Mouse (Mus musculus): Measurements from ENCODE around the gene Gen1.

The Gen1 gene

DNA sequence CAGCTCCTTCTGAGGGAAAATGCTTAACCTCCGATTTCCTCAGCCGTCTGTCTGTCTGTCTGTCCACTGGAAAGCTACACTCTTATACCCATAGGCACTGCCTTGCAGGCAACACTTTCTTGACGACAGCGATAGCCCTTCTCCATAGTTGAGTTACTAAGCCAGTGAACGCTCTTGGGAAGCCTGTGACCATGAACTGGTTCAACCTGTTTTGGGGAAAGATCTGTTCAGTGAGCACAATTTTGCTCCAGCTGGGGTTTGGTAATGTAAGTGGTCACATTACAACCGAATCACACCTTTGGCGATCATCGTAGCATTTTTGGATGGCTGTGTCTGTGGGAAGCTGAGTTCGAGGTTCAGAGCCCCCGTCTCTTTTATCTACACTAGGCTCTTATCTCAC, 42.5 kb downstream of the Gen1 start:
- DNase-seq: no peak

DNA sequence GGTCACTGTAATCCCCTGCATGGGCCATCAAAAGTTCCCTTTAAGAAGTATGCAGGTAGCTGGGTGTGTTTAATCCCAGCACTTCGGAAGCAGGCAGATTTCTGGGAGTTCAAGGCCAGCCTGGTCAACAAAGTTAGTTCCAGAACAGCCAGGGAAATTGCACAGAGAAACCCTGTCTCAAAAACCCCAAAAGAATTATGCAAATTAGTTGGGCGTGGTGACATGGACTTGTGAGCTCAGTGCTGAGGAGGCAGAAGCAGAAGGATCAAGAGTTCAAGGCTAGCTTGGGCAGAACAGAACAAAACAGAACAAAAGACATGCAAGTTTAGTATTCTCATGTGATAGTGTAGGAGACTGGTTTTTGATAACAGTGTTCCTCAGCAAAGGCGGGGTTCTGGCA, 43.0 kb downstream of the Gen1 start:
- DNase-seq: no peak

DNA sequence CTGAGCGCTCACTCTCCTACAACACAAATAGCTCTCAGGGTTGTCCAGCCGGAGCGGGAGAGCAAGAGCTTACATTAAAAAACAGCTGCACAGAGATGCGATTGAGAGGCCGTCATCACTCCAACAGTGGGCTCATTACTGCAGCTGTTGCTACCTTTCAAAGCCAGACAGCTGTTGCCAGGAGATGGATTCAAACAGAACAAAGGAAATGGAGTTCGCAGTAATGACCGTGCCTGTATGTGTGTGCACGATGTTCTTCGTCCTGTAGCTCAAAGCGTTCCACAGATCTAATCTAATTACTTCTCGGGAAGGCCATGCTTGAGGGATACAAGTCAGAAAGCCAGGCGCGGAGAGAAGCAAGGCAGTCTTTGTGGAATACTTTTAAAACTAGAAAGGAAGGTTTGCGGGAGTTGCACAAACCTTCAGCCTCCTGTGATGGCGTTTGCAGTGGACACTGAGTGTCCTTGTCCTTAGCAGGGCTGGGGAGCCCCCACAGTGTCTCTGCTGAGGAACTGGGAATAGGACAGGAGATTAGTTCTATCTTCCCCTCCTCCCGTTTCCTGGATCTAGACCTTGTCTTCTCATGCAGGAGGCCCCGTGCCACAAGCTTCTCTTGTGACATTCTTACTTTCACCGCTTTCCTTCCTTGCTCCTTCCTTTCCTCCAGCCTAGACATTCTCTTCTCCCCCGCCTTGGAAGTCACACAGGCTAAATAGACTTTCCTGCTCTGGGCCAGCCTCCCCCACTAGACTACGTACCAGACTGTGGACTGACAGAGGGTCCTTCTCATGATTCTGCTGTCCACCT, 43.9 kb downstream of the Gen1 start:
- no peak for DNase-seq

DNA sequence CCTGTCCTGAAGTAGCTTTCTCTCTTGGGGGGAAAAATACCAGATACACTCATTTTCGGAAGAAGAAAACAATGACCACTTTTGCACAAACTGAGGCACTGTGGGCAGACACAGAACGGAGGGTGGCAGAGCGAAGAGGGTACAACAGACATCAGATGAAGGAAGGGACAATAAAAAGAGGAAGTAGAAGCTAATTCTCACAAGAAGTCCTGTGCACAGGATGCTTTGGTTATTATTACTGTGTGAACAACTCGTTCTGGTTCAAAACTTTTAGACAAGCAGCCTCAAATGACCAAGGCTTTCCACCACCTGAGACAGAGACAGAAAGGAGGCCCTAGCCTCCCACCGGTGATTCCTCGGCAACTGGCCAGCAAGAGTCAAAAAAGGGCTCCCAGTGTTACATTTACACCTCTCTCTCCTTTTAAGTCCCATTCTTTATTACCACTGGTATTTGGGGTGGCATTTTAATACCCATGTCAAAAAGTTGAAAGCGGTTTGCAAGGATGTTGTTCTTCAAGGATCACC, 47.8 kb downstream of the Gen1 start:
- DNase-seq: no peak

DNA sequence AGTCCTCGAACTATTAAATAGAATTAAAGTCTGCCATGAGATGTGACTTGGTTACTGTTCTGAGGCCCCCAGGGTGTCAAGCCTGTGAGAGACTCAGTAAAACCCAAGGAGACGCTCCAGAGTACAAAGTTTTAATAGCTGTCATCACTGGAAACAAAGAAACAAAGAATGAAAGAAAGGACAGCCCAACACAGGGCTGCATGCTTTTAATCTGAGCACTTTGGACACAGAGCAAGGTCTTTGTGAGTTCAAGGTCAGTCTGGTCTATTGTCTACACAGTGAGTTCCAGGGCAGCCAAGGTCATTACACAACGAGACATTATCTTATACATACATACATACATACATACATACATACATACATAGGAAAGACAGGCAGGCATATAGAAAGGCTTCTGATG, 49.1 kb downstream of the Gen1 start:
- no peak for DNase-seq

DNA sequence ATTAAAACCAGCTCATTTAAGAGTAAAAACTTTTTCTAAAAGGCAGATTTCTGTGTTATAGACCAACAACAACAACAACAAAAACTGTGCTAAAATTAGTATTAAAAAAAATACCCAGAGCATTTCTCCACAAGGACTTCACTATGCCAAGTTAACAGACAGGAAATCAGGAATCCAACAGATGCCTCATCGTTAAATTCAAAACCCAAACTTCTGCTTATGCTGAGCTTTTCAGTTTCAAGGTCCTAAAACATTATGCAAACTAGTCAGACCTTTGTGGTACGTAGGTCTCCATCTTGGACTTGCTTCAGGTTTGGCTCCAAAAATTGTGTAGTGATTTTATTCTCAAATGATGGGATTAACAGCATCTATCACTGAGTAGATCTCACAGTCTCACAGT, 50.0 kb downstream of the Gen1 start:
- DNase-seq: no peak

DNA sequence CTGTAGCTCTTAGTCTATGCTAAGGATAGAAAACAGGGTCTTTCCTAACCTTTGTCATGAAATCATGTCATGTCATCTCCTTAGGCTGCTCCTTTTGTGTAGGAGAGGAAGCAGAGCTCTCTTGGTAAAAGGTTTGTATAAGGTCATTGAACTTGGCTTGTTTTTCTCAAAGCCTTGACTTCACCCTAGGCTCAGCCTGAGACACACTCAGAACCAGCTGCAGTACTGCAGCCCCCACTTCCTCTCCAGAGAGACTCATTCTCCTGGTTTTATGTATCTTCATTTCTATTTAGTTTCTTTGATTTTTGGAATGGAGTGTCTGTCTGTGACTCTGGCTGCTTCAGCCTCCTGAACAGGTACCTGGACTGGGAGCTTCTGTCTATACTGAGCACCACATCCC, 50.8 kb downstream of the Gen1 start:
- no peak for DNase-seq

DNA sequence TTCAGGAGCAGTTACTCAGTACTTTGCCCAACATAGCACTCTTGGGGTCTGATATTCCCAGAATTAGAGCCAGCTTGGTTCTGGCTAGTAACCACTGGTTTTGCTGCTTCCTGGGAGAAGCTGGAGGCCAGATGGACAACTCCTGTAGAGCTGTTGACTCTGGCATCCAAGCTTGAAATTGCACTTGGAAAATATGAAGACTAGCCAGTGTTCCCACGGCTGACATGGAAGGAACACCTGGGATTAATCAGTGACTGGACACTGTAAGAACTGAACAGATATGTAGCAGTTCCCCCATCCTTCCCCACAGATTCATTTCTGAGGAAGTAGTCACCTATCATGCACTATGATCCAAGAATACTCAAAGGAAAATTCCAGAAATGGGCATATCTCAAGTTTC, 52.7 kb downstream of the Gen1 start:
- no peak for DNase-seq

DNA sequence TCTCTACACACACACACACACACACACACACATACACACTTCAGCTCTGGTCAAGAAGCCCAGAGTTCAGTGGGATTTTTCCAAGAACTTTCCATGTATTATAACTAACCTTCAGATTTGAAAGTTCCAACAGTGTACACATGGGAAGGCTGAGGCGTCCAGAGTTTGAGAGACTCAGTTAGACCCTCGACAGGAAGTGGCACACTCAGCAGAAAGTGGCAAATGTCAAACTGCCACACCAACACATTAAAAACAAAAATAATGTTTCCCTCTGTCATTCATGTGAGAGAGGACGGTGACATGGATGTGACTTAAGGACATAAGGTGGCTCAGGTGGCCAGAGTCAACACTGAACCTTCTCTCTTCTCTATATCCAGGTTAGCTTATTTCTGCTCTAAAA, 55.2 kb downstream of the Gen1 start:
- no peak for DNase-seq

DNA sequence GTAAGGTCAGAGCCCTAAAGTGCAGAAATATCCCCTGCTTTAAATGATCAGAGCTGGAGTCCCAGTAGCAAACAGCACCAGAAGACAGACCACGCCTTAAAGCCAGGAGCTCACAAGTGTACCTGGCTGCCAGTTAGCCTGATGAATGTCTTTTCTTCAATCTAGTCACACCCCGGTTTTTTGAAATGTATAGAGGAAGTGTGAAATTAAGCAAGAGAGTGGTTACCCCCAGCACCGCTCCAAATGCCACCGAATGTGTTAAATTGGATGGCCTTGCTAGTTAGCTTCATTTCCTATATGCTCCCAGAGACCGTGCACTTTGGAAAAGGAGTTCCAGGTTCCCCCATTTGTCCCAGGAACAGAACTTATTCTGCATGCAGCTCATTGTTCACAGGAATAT, 56.0 kb downstream of the Gen1 start:
- no peak for DNase-seq

DNA sequence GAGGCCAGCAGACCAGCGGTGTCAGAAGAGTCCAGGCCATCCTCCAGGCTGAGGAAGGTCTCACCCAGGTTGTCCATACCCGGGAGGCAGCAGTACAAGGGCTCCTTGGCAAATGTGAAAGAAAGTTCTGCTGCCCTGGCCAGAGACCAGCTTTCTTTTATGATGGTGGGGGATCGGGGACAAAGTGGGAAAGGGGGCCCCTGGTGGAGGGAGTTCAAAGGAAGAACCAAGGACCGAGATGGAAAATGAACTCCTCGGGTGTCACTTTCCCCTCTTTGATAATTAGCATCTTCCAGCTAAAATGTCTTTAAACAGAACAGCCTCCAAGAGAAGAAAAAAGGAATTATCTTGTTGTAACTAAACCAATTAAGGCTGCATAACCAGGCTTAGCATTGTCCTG, 56.7 kb downstream of the Gen1 start, which contains the start of gene Msgn1:
Gene Msgn1 (minus strand): TSS at position 101 of the 400 bp plus-strand sequence.
- DNase-seq: no peak

DNA sequence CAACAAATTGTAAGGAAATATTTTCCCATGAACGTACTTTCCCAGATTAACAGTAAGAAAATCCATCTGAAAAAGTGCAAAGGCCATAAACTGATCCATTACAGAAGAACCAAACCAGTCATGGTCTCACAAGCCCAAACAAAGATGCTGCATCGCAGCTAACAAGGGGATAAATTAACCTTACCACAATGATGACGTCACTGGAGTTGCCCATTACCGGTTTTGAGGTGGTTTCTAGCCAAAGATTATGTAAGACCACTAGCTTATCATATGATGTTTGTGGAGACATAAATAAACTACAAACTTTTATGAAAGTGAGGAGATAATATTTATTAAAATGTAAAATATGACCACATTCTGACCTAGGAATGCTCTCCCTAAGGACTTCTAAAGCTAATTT, 59.3 kb downstream of the Gen1 start:
- DNase-seq: no peak

DNA sequence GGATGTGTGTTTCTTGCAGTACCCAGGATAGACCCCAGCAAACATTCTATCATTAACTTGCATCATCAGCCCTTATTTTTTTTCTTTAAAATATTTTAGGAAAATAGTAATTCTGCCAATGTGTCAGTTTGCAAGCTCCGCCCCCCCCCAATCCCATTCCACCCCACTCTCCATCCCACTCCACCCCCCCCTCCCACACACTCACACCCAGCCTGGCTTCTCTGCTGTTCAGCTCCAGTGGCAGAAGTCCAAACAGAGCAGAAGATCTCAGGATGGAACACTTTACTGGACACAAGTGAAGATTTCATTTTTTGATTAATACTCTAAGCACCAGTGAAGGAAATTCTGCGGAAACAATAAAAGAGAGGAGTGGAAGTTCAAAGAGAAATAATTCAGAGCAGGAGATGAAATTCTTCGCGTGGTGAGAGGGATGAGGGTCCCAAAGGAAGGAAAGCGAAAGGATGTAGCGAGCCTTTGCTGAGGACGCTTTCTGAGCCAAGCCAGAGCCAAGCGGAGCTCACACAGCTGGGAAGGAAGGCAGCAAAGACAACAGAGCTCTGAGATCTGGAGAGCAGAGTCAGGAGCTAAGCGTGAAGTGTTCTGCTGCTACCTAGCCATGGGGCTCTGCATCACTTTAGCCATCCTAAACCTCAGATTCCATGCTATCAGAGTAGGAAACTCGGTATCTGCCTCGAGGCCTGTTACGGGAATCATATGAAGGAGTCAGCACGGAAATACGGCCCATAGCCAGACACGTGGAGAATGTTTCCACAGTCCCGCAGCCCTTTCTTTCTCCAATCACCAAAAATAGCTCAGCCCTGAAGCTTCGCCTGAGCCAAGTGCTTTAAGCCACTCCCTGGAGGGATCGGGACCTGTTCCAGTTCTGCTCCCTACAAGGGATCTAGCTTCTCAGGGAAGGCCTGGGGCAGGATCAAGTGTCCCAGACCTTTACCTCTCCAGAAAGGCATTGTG, 61.6 kb downstream of the Gen1 start:
- peak; percentile 39 to 40 for DNase-seq

DNA sequence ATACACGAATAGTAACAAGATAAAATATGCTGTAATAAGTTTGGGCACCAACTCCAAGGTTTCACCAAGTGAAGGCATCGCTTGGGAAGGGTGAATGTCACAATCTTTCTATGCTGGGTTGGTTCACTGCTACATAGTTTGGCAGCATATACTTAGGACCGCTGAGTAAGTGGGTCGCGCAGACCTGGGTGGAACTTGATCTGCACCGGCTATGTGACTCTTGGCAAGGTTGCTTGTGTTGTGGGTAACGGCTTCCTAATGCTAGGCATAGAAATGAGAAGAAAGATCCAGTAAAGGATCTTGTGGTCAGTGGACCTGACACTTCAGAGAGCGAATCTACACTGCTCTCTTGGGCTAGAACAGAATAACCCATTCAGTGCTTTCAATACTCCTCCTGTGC, 63.1 kb downstream of the Gen1 start:
- DNase-seq: no peak

DNA sequence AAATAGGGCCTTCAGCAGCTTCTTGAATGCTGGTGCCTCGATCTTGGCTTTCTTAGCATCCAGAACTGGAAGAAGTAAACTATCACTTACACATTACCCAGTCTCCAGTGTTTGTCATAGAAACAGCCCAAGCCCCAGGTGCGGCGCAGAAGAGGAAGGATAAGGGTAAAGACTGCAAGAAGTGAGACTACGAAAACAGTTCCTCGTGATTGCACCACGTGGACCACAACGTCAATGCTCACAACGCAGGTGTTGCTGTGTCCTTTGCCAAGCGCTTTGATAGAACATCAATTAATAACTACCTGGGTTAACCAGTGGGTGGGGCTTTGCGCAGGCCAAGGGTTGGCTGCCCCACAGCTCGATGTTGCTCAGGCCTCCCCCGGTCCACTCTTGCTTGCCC, 64.9 kb downstream of the Gen1 start:
- DNase-seq: no peak

DNA sequence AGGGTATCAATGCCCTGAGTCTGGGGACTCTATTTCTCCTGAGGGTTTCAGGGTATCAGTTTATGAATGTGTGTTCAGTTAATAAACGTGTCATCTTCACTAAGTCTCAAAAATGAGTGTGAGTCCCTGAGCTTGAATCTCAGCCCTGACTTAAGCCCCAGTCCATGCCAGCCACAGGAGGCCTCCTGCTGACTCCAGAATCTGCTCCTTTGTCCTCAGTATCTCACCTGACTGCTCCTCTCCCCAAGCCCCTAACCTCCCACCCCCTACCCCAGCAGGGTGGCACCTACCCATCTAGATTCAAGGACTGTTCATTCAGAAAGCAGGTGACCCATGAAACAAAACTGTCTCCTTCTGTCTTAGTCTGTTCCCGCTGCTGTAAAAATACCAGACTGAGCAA, 67.0 kb downstream of the Gen1 start:
- no peak for DNase-seq

DNA sequence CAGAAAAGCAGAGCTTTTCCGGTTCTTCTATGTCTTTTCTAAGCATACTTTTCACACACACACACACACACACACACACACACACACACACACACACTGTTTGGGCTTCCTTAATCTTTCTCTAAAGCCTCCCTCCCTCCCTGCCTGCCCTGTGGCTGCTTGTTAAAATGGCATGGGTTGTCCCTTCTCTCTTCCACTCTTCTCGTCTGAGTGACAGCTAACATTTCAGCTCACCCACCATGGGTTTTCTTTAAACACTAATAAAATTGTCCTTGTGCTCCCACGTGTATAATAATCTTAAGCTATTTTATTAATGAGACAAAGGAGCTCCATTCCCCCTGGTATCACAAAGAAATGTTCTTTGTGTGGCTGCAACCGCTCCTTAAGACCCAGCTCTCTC, 67.6 kb downstream of the Gen1 start:
- DNase-seq: no peak

DNA sequence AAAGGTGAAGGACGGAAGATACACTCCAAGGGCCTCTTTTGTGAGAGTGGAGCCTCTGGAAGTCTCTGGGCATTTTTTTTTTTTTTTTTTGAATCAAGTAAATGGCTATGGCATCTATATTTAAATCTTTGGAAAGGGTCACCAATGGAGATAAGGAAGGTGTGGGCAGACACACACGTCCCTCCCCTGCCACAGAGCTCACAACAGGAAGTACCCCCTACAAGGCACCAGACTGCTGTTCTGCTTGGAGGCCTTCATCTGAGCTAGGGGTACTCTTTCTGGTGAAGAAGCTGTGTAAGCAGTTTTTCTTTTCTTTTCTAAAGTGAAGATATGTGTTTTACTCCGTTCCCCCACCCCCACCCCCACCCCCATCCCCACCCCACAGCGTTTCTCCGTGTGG, 68.8 kb downstream of the Gen1 start:
- no peak for DNase-seq

DNA sequence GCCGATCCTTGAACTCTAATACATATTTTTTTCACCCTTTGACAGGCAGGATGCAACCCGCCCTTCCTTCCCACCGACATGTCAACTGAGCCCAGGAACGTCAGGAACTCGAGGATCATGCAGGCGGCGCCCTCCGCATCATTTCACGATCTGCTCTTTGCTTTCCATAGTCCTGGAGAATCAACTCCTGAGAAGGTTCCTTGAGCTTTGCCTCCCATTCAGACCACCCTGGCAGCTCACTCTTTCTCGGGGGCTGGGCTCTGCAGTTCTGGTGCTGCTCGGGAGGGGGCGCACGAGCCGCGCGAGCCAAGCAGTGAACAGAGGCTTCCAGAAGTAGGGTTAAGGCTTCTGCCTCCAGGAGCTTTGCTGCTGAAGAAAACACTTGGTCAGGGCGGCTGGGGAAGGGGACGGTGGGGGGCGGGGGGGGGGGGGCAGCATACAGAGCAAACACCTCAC, 69.4 kb downstream of the Gen1 start:
- DNase-seq: peak; percentile 60 to 64

DNA sequence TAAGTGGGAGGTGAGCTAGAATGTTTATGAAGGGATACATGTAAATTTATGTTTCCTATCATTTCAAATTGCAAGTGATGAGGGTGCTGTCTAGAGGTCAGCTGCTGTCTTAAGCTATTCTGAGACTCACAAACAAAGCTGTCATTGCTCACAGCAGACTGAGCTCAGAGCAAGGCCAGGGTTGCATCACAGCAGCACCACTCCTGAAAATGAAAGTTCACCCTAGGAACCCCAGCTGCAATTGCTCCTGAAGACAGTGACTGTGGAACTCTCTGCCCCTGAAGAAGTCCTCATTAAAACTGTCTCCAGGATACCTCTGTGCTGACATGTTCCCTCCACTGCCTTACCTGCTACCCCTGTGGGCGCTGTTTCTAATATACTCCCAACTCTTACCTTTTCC, 70.6 kb downstream of the Gen1 start:
- DNase-seq: no peak

Measured in cerebellum, postnatal 36 days (tissue).